Mouse (Mus musculus) CH12.LX (cell line): ENCODE results near the gene Sap30. TPM values are rescaled to one million over a fixed set of nuclear protein-coding genes. Genes with fewer than 3 reads are reported as not detected.

Source experiments
- DNase-seq: peaks from one replicate; pipeline ENCODE4 v3.0.0-alpha.2; 2013; ENCODE audit errors: extremely low read depth
- H3K27ac ChIP-seq: 2 replicates; pipeline ENCODE4 v1.5.1; 2012; ENCODE audit warnings: low read depth, mild to moderate bottlenecking, control low read depth, moderate library complexity; ENCODE audit not compliant: insufficient read depth
- H3K27me3 ChIP-seq: replicated peaks from 2 replicates; pipeline ENCODE3; 2012; ENCODE audit warnings: inconsistent platforms
- H3K36me3 ChIP-seq, 2 experiments: replicated peaks in 1 of 2; 2 replicates each; pipeline versions ENCODE3 to v1.6.1; 2012; ENCODE audit warnings: inconsistent platforms in 1 of 2, low read length in 1 of 2, mild to moderate bottlenecking in 1 of 2, mixed read lengths in 1 of 2, moderate library complexity in 1 of 2; ENCODE audit not compliant: control insufficient read depth in 1 of 2, insufficient read depth in 1 of 2
- H3K4me1 ChIP-seq, 2 experiments: 2 replicates each; pipeline ENCODE4 v1.6.1; 2012; ENCODE audit warnings: inconsistent platforms in 1 of 2, moderate library complexity in 1 of 2; ENCODE audit not compliant: insufficient read depth in 2 of 2, control insufficient read depth in 1 of 2
- H3K4me2 ChIP-seq: 2 replicates; pipeline ENCODE4 v1.6.1; 2012; ENCODE audit warnings: low read depth, mild to moderate bottlenecking, control low read depth; ENCODE audit not compliant: poor library complexity, insufficient read depth, severe bottlenecking
- H3K4me3 ChIP-seq, 3 experiments: fragments of 150-350 bp in 1 of 3; sonication (generic) in 1 of 3; replicated peaks in 1 of 3; 2 replicates each; pipeline versions ENCODE3 to v1.5.1; 2011 to 2012; ENCODE audit warnings: low read depth in 2 of 3, low read length in 2 of 3, mild to moderate bottlenecking in 2 of 3, moderate library complexity in 2 of 3, control low read depth in 1 of 3, improper control_type of control experiment in 1 of 3, inconsistent platforms in 1 of 3, mixed read lengths in 1 of 3; ENCODE audit not compliant: poor library complexity in 1 of 3
- H3K79me2 ChIP-seq: replicated peaks from 2 replicates; pipeline ENCODE4 v1.6.1; 2012; ENCODE audit warnings: mild to moderate bottlenecking, moderate library complexity; ENCODE audit not compliant: control insufficient read depth, poor library complexity, insufficient read depth, severe bottlenecking; ENCODE audit errors: extremely low read depth
- H3K9ac ChIP-seq: 2 replicates; pipeline ENCODE4 v1.6.1; 2012; ENCODE audit warnings: low read depth, mild to moderate bottlenecking, control low read depth, moderate library complexity; ENCODE audit not compliant: insufficient read depth
- H3K9me3 ChIP-seq: replicated peaks from 2 replicates; pipeline ENCODE3; 2012; ENCODE audit warnings: low read length, inconsistent platforms, mixed read lengths
- BHLHE40 ChIP-seq: IDR thresholded peaks from 2 replicates; pipeline ENCODE4 v1.6.1; 2011; ENCODE audit warnings: mild to moderate bottlenecking, low read depth, low read length, improper control_type of control experiment
- EP300 ChIP-seq: IDR thresholded peaks from 2 replicates; pipeline ENCODE4 v1.6.1; 2011; ENCODE audit warnings: low read length, improper control_type of control experiment
- ETS1 ChIP-seq: conservative IDR thresholded peaks from 2 replicates; pipeline ENCODE4 v1.6.1; 2012; ENCODE audit warnings: low read depth, mild to moderate bottlenecking, inconsistent platforms, low read length, improper control_type of control experiment, moderate library complexity
- IRF4 ChIP-seq: IDR thresholded peaks from 2 replicates; pipeline ENCODE4 v1.6.1; 2014; ENCODE audit warnings: low read depth, mild to moderate bottlenecking, inconsistent platforms, low read length, improper control_type of control experiment
- JUND ChIP-seq: conservative IDR thresholded peaks from 2 replicates; pipeline ENCODE4 v1.6.1; 2011; ENCODE audit warnings: low read depth, low read length, improper control_type of control experiment
- MAFK ChIP-seq: IDR thresholded peaks from 2 replicates; pipeline ENCODE4 v1.6.1; 2011; ENCODE audit warnings: low read length, improper control_type of control experiment; ENCODE audit not compliant: insufficient replicate concordance
- MEF2A ChIP-seq: IDR thresholded peaks from 2 replicates; pipeline ENCODE4 v1.6.1; 2014; ENCODE audit warnings: low read depth, mild to moderate bottlenecking, inconsistent platforms, low read length, improper control_type of control experiment, borderline replicate concordance
- MYC ChIP-seq: IDR thresholded peaks from 2 replicates; pipeline ENCODE4 v1.6.1; 2011; ENCODE audit warnings: low read depth, mild to moderate bottlenecking, improper control_type of control experiment, low read length
- NRF1 ChIP-seq: IDR thresholded peaks from 2 replicates; pipeline ENCODE4 v1.6.1; 2014; ENCODE audit warnings: low read depth, mild to moderate bottlenecking, inconsistent platforms, low read length, improper control_type of control experiment, moderate library complexity
- SIN3A ChIP-seq: IDR thresholded peaks from 2 replicates; pipeline ENCODE4 v1.6.1; 2012; ENCODE audit warnings: low read length, improper control_type of control experiment, inconsistent platforms
- TCF12 ChIP-seq: IDR thresholded peaks from 2 replicates; pipeline ENCODE4 v1.6.1; 2014; ENCODE audit warnings: low read depth, mild to moderate bottlenecking, inconsistent platforms, low read length, improper control_type of control experiment
- USF2 ChIP-seq: conservative IDR thresholded peaks from 2 replicates; pipeline ENCODE4 v1.6.1; 2011; ENCODE audit warnings: low read depth, low read length, improper control_type of control experiment
- ZKSCAN1 ChIP-seq: IDR thresholded peaks from 2 replicates; pipeline ENCODE4 v1.6.1; 2012; ENCODE audit warnings: low read depth, inconsistent platforms, low read length, improper control_type of control experiment, borderline replicate concordance
- ZMIZ1 ChIP-seq: IDR thresholded peaks from 2 replicates; pipeline ENCODE4 v1.6.1; 2012; ENCODE audit warnings: low read depth, mild to moderate bottlenecking, inconsistent platforms, low read length, improper control_type of control experiment
- dilution Hi-C: fragments of 300-500 bp; cut with MboI; formaldehyde crosslinking; loops from 2 replicates; pipeline ENCODE4 v1.14.3; 2020; ENCODE audit warnings: low sequenced_read_pairs; ENCODE audit not compliant: extremely low pct_unique_long_range_greater_than_20kb, extremely low pct_ligation_motif_present
- in situ Hi-C: fragments of 300-500 bp; cut with MboI; formaldehyde crosslinking; loops from 3 replicates; pipeline ENCODE4 v1.14.3; 2019; ENCODE audit warnings: low sequenced_read_pairs, low pct_ligation_motif_present, low pct_unique_long_range_greater_than_20kb, mixed read lengths
- polyA plus RNA-seq: library from polyadenylated mRNA; unstranded; fragments of >175 nt; gene quantifications from 2 replicates; pipeline ENCODE4 v1.2.1, GENCODE M21; 2012; ENCODE audit warnings: low read depth; ENCODE audit not compliant: insufficient read length
- total RNA-seq, 2 experiments: library from RNA; depleted of rRNA; stranded (reverse); fragments of 300-350 nt in 1 of 2; fragments of >200 nt in 1 of 2; gene quantifications; 2 replicates each; pipeline ENCODE4 v1.2.3; 2012 to 2014

Sap30 gene
- total and polyA plus RNA-seq, 3 experiments, result 33.9 to 82.6 (median 37.1) TPM

- Histone ChIP-seq H3K79me2 (peaks cover 10% of the 10 kb centered on the region), H3K4me2 (peak overlapping the region; percentile 81), H3K9me3 (no peaks in the 10 kb centered on the region), H3K27ac (peak overlapping the region; percentile 57), H3K36me3 (peaks cover 2 to 12% of the 10 kb centered on the region in 2 experiments), H3K27me3 (no peaks in the 10 kb centered on the region), H3K9ac (peak overlapping the region; percentile 23), H3K4me1 (peaks cover 3 to 18% of the 10 kb centered on the region in 2 experiments; a peak in 2 of 4 replicates), H3K4me3 (peak overlapping the region; percentile 71 to 95 (median 85))
- DNase-seq, result peak; percentile 42
- dilution Hi-C loops (no loop called here), in situ Hi-C loops (no loop called here)
- 0 out of 2 replicates have a peak, but pooled peaks have one; percentile 23 for TF ChIP-seq MEF2A
- TF ChIP-seq EP300, result no peak
- no peak for TF ChIP-seq USF2
- no peak; the same call in 1 of the 2 replicates for TF ChIP-seq BHLHE40
- TF ChIP-seq IRF4, result no peak
- TF ChIP-seq MAFK, result 0 out of 2 replicates have a peak, but pooled peaks have one; percentile 27
- peak; percentile 68; the same call in 1 of the 2 replicates for TF ChIP-seq SIN3A
- TF ChIP-seq NRF1, result peak; percentile 39; the same call in 1 of the 2 replicates
- TF ChIP-seq ZMIZ1, result no peak
- TF ChIP-seq TCF12, result peak; percentile 19; the same call in 1 of the 2 replicates
- 0 out of 2 replicates have a peak, but pooled peaks have one; percentile 11 for TF ChIP-seq ETS1
Observed at GRCm38 (mm10) chr8:57486491-57487440, 894 bp downstream of the Sap30 start.

GRCm38 (mm10) chr8:57480606-57481005 lies 7.1 kb downstream of the Sap30 start:
- TF ChIP-seq MAFK, result no peak
- TF ChIP-seq ZKSCAN1, result no peak
- no peak for TF ChIP-seq MYC
- TF ChIP-seq JUND, result no peak
- TF ChIP-seq, all 38 proteins: peak for 0
- Histone ChIP-seq H3K27me3 (no peaks in the 10 kb centered on the region), H3K36me3 (peaks cover 2 to 16% of the 10 kb centered on the region in 2 experiments), H3K79me2 (peaks cover 1% of the 10 kb centered on the region), H3K9ac (no peak overlapping the region), H3K4me3 (no peak overlapping the region), H3K9me3 (no peaks in the 10 kb centered on the region), H3K4me2 (no peak overlapping the region), H3K4me1 (peaks cover 0 to 5% of the 10 kb centered on the region in 2 experiments; a peak in 2 of 4 replicates), H3K27ac (no peak overlapping the region)
- DNase-seq, result no peak
- dilution Hi-C loops (no loop called here), in situ Hi-C loops (no loop called here)
